Mouse (Mus musculus) midbrain, embryonic 11.5 days (tissue): ENCODE results near the gene Fam178b. TPM values are rescaled to one million over a fixed set of nuclear protein-coding genes. Genes with fewer than 3 reads are reported as not detected.

Experiments
- ATAC-seq: fragments of 200-750 bp; cut with Nextera tagmentation; 2 replicates; pipeline ENCODE4 v1.8.0; 2017; ENCODE audit warnings: moderate TSS enrichment, moderate library complexity; ENCODE audit not compliant: low FRiP score
- DNase-seq: peaks from one replicate; pipeline ENCODE4 v3.0.0; 2015; ENCODE audit warnings: low spot score; ENCODE audit errors: missing footprints
- H3K27ac ChIP-seq: fragments of 300-500 bp; sonication (generic); 2 replicates; pipeline ENCODE4 v1.5.1; 2014; ENCODE audit warnings: low read depth, low read length
- H3K27me3 ChIP-seq: fragments of 300-500 bp; sonication (generic); 2 replicates; pipeline ENCODE4 v1.6.1; 2014; ENCODE audit warnings: mild to moderate bottlenecking, low read length, moderate library complexity, mixed read lengths; ENCODE audit not compliant: control insufficient read depth, insufficient read depth
- H3K36me3 ChIP-seq: fragments of 300-500 bp; sonication (generic); 2 replicates; pipeline ENCODE4 v1.6.1; 2014; ENCODE audit warnings: mild to moderate bottlenecking, low read length, moderate library complexity, mixed read lengths; ENCODE audit not compliant: control insufficient read depth, insufficient read depth
- H3K4me1 ChIP-seq: fragments of 300-500 bp; sonication (generic); 2 replicates; pipeline ENCODE4 v1.6.1; 2014; ENCODE audit warnings: low read length; ENCODE audit not compliant: control insufficient read depth, insufficient read depth
- H3K4me2 ChIP-seq: fragments of 300-500 bp; sonication (generic); 2 replicates; pipeline ENCODE4 v1.6.1; 2014; ENCODE audit warnings: mild to moderate bottlenecking, moderate library complexity
- H3K4me3 ChIP-seq: fragments of 300-500 bp; sonication (generic); 2 replicates; pipeline ENCODE4 v1.5.1; 2014; ENCODE audit warnings: low read depth, low read length
- H3K9ac ChIP-seq: fragments of 300-500 bp; sonication (generic); 2 replicates; pipeline ENCODE4 v1.6.1; 2014; ENCODE audit warnings: low read length
- H3K9me3 ChIP-seq: fragments of 300-500 bp; sonication (generic); 2 replicates; pipeline ENCODE4 v1.6.1; 2016; ENCODE audit warnings: low read length; ENCODE audit not compliant: control insufficient read depth
- WGBS: fragments of 180-500 bp; shearing (Covaris S2); extraction: QIAGEN DNeasy Blood & Tissue Kit; methylation state at CpG from one replicate; pipeline ENCODE4 v1.1.7; 2014; 5-methylcytosine and 5-hydroxymethylcytosine counted together
- polyA plus RNA-seq: library from polyadenylated mRNA; unstranded; fragments of >200 nt; fragmentation: Nextera tagmentation; extraction: Ambion mirVana; gene quantifications from 2 replicates; pipeline ENCODE4 v1.2.1, GENCODE M21; 2014

The Fam178b gene
- polyA plus RNA-seq, 1 experiment from 2014 or later = 0.16 TPM

- no peaks in the 10 kb centered on the region for H3K27me3 ChIP-seq
- H3K27ac ChIP-seq = no peak overlapping the region
- H3K4me2 ChIP-seq = no peak overlapping the region
- peaks cover 2% of the 10 kb centered on the region; the same call in 1 of the 2 replicates for H3K36me3 ChIP-seq
- no peak for DNase-seq
- no peaks in the 10 kb centered on the region for H3K9me3 ChIP-seq
- 85% methylated on average over 6 of the region's 6 CpGs for WGBS
- no peaks in the 10 kb centered on the region for H3K4me1 ChIP-seq
- H3K4me3 ChIP-seq = no peak overlapping the region
- ATAC-seq = no peak
- H3K9ac ChIP-seq = no peak overlapping the region
Observed at GRCm38 (mm10) chr1:36534595-36535058, 148.4 kb downstream of the Fam178b start.

- Histone ChIP-seq H3K9ac (no peak overlapping the region), H3K27ac (no peak overlapping the region), H3K4me3 (no peak overlapping the region), H3K4me2 (no peak overlapping the region), H3K27me3 (no peaks in the 10 kb centered on the region), H3K9me3 (no peaks in the 10 kb centered on the region), H3K4me1 (no peaks in the 10 kb centered on the region), H3K36me3 (no peaks in the 10 kb centered on the region)
- DNase-seq = no peak
- no peak for ATAC-seq
- WGBS = 82% methylated on average over 6 of the region's 6 CpGs
Observed at GRCm38 (mm10) chr1:36533546-36533945, 149.4 kb downstream of the Fam178b start.

GRCm38 (mm10) chr1:36531461-36531860, 151.5 kb downstream of the Fam178b start:
- no peak for DNase-seq
- Histone ChIP-seq H3K9ac (no peak overlapping the region), H3K4me3 (no peak overlapping the region), H3K4me2 (no peak overlapping the region), H3K36me3 (no peaks in the 10 kb centered on the region), H3K4me1 (no peaks in the 10 kb centered on the region; the same call in 1 of the 2 replicates), H3K27me3 (no peaks in the 10 kb centered on the region), H3K9me3 (no peaks in the 10 kb centered on the region), H3K27ac (no peak overlapping the region)
- WGBS = 92% methylated on average over 12 of the region's 12 CpGs
- ATAC-seq = no peak

DNA sequence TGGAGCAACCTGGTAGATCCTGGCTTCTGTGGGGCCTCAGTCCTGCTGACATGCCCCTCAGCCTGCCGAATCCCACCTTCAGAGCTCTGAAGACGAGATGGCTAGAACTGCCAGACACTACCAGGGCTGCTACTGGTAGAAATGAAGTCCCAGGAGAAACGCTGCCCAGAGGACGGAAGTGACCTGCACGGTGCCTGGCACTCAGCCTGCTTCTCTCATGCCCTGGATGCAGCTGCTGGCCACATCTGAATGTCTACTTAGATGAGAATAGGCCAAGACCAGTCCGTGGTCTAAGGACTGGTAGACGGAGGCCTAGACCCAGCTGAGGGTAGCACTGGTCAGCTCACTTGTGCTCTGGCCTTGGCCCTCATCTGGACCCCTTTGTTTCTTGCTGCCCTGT, 152.0 kb downstream of the Fam178b start:
- no peak overlapping the region for H3K4me2 ChIP-seq
- H3K4me3 ChIP-seq = no peak overlapping the region
- no peaks in the 10 kb centered on the region for H3K36me3 ChIP-seq
- H3K27ac ChIP-seq = no peak overlapping the region
- H3K27me3 ChIP-seq = no peaks in the 10 kb centered on the region
- DNase-seq = no peak
- H3K9me3 ChIP-seq = no peaks in the 10 kb centered on the region
- no peaks in the 10 kb centered on the region; the same call in 1 of the 2 replicates for H3K4me1 ChIP-seq
- H3K9ac ChIP-seq = no peak overlapping the region
- WGBS = 95% methylated on average over 7 of the region's 7 CpGs
- ATAC-seq = no peak

DNA sequence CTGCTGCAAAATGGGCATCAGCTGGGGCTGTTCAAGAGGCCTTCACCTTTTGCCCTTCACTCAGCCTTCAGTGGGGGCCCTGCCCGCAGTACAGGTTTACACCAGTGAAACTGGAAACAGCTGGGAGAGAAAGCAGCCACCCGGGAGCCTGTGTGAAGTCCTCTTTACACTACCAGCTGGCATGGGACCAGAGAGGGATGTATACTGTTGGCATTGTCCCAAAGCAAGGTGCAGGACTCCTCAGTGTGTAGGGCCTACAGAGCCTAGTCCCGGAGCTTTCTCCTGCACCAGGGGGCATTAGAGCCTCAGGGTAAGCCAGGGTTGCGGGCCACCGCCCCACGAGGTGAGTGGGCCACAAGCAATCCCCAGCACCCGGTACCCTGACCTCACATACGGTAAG, 152.5 kb downstream of the Fam178b start:
- Histone ChIP-seq H3K36me3 (peaks cover 1% of the 10 kb centered on the region), H3K4me2 (no peak overlapping the region), H3K4me1 (no peaks in the 10 kb centered on the region; the same call in 1 of the 2 replicates), H3K27ac (no peak overlapping the region), H3K4me3 (no peak overlapping the region), H3K9ac (no peak overlapping the region), H3K9me3 (no peaks in the 10 kb centered on the region), H3K27me3 (no peaks in the 10 kb centered on the region)
- DNase-seq (no peak), ATAC-seq (no peak)
- WGBS = 82% methylated on average over 8 of the region's 8 CpGs

GRCm38 (mm10) chr1:36529875-36530274, 153.1 kb downstream of the Fam178b start:
- H3K9me3 ChIP-seq = no peaks in the 10 kb centered on the region
- no peaks in the 10 kb centered on the region for H3K27me3 ChIP-seq
- WGBS = 95% methylated on average over 4 of the region's 4 CpGs
- DNase-seq (no peak), ATAC-seq (no peak)
- H3K27ac ChIP-seq = no peak overlapping the region
- H3K36me3 ChIP-seq = peaks cover 7% of the 10 kb centered on the region
- no peaks in the 10 kb centered on the region; the same call in 1 of the 2 replicates for H3K4me1 ChIP-seq
- H3K9ac ChIP-seq = no peak overlapping the region
- H3K4me3 ChIP-seq = no peak overlapping the region
- H3K4me2 ChIP-seq = no peak overlapping the region

DNA sequence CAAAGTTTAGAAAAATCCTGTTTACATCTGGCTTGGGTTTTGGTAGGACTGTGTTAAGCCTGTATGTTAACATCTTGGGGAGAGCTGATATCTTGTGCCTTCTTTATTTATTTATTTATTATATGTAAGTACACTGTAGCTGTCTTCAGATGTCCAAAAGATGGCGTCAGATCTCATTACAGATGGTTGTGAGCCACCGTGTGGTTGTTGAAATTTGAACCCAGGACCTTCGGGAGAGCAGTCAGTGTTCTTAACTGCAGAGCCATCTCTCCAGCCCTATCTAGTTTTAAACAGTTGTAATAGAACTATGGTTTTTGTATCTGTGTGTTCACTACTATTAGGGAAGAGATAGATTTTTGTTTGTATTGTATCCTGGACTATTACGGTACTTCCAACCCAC, 153.7 kb downstream of the Fam178b start:
- Histone ChIP-seq H3K36me3 (peaks cover 11% of the 10 kb centered on the region), H3K4me3 (no peak overlapping the region), H3K9me3 (no peaks in the 10 kb centered on the region), H3K27me3 (no peaks in the 10 kb centered on the region), H3K9ac (no peak overlapping the region), H3K4me2 (no peak overlapping the region), H3K27ac (no peak overlapping the region), H3K4me1 (no peaks in the 10 kb centered on the region; the same call in 1 of the 2 replicates)
- ATAC-seq = no peak
- 90% methylated on average over 4 of the region's 4 CpGs for WGBS
- DNase-seq = no peak

DNA sequence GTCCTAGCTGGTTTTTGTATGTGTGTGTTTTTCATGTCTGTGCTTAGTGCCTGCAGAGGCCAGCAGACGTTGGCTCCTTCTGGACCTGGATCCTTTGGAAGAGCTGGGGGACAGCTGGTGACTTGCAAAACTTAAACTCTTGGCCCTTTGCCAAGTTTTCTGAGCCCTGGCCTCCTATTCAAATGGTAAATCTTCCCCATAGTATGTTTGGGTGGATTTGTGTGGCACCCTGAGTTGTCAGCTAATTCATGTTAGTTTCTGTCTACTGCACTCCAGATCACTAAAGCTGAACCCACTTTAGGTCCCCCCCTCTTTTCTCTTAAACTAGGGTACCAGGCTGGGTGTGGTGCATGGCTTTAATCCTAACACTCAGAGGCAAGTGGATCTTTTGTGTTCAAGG, 154.6 kb downstream of the Fam178b start:
- Histone ChIP-seq H3K27me3 (no peaks in the 10 kb centered on the region), H3K4me3 (no peak overlapping the region), H3K27ac (peak overlapping the region; percentile 71), H3K4me2 (no peak overlapping the region), H3K36me3 (peaks cover 12% of the 10 kb centered on the region), H3K9ac (no peak overlapping the region), H3K9me3 (no peaks in the 10 kb centered on the region), H3K4me1 (no peaks in the 10 kb centered on the region; the same call in 1 of the 2 replicates)
- ATAC-seq = peak; percentile 73
- WGBS = 32% methylated on average over 1 of the region's 1 CpGs
- DNase-seq = peak; percentile 89

- H3K36me3 ChIP-seq = peaks cover 12% of the 10 kb centered on the region
- 94% methylated on average over 10 of the region's 10 CpGs for WGBS
- no peaks in the 10 kb centered on the region for H3K27me3 ChIP-seq
Observed at GRCm38 (mm10) chr1:36526903-36527302, 156.1 kb downstream of the Fam178b start.

More at GRCm38 (mm10) chr1:36526903-36527302, 156.1 kb downstream of the Fam178b start:
- no peak for DNase-seq
- no peak for ATAC-seq
- no peak overlapping the region for H3K9ac ChIP-seq
- no peak overlapping the region for H3K27ac ChIP-seq
- H3K9me3 ChIP-seq = no peaks in the 10 kb centered on the region
- no peak overlapping the region for H3K4me2 ChIP-seq
- no peaks in the 10 kb centered on the region; the same call in 1 of the 2 replicates for H3K4me1 ChIP-seq
- no peak overlapping the region for H3K4me3 ChIP-seq
